Mouse (Mus musculus): ENCODE measurements around the gene Tpp1. TPM values are rescaled to one million over a fixed set of nuclear protein-coding genes. Genes with fewer than 3 reads are reported as not detected.

Tpp1 gene
- total and polyA plus RNA-seq, 3 experiments, result 19.1 to 49.1 (median 29.9) TPM

- no peak for TF ChIP-seq EP300 (IDR thresholded peaks at IDR 0.05; ENCODE audit: low read length)
- TF ChIP-seq HCFC1 (IDR thresholded peaks at IDR 0.05; ENCODE audit: low read depth, low read length), result peak; percentile 54; the same call in 1 of the 2 replicates
- no peak for TF ChIP-seq IRF4 (IDR thresholded peaks at IDR 0.05; ENCODE audit: low read depth, low read length)
- TF ChIP-seq USF1 (IDR thresholded peaks at IDR 0.05; ENCODE audit: low read depth, low read length), result no peak
- no peak for TF ChIP-seq CHD1 (IDR thresholded peaks at IDR 0.05; ENCODE audit: low read depth, low read length)
- no peak for TF ChIP-seq MYC (IDR thresholded peaks at IDR 0.05; ENCODE audit: low read depth, low read length)
- TF ChIP-seq CTCF (conservative IDR thresholded peaks at IDR 0.05 in 1 of 2, IDR thresholded peaks at IDR 0.05 in 1 of 2; ENCODE audit: low read depth in 2 of 2, low read length in 2 of 2), result no peak
These were observed 13.1 kb downstream of the Tpp1 start (continued) for GRCm38 (mm10) chr7:105738948-105739347.

DNA sequence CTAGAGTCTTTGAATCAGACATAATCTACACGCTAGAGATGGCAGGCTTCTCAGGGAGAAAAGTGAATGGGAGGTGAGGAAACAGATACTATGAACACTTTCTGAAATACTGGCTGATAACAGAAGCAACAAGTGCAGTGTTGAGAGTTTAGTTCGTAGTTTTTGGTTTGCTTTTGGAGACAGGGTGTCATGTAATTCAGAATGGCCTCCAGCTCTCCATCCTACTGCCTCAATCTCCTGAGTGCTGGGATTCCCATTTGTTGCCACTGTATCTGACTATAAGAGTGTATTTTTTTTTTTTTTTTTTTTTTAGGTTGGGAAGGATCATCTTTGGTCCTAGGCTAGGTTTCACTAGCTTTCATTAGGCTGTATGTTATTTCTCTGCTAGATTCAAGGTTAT is 13.7 kb downstream of the Tpp1 start:
- Histone ChIP-seq H3K4me1 (ENCODE audit: control insufficient read depth in 1 of 2, insufficient read depth in 2 of 2) (peaks cover 11 to 63% of the 10 kb centered on the region in 2 experiments), H3K4me3 (replicated peaks in 1 of 3; ENCODE audit: low read depth in 2 of 3, low read length in 2 of 3, poor library complexity in 1 of 3) (no peak overlapping the region), H3K9me3 (replicated peaks; ENCODE audit: low read length) (no peaks in the 10 kb centered on the region), H3K27ac (ENCODE audit: insufficient read depth, low read depth) (no peak overlapping the region), H3K9ac (ENCODE audit: insufficient read depth, low read depth) (peak overlapping the region; percentile 32; the same call in 1 of the 2 replicates), H3K4me2 (ENCODE audit: insufficient read depth, low read depth, poor library complexity, severe bottlenecking) (peak overlapping the region; percentile 40; the same call in 1 of the 2 replicates), H3K27me3 (replicated peaks) (no peaks in the 10 kb centered on the region), H3K36me3 (replicated peaks in 1 of 2; ENCODE audit: control insufficient read depth in 1 of 2, insufficient read depth in 1 of 2, low read length in 1 of 2) (peaks cover 48 to 56% of the 10 kb centered on the region in 2 experiments), H3K79me2 (replicated peaks; ENCODE audit: control insufficient read depth, extremely low read depth, insufficient read depth, poor library complexity, severe bottlenecking) (peaks cover 26% of the 10 kb centered on the region)
- dilution Hi-C loops (cut with MboI; ENCODE audit: extremely low pct_ligation_motif_present, extremely low pct_unique_long_range_greater_than_20kb, low sequenced_read_pairs), result no loop called here
- TF ChIP-seq ZMIZ1 (IDR thresholded peaks at IDR 0.05; ENCODE audit: low read depth, low read length) (no peak), MEF2A (IDR thresholded peaks at IDR 0.05; ENCODE audit: borderline replicate concordance, low read depth, low read length) (no peak), KAT2A (IDR thresholded peaks at IDR 0.05; ENCODE audit: insufficient replicate concordance, low read length) (no peak)
- in situ Hi-C loops (cut with MboI; ENCODE audit: low pct_ligation_motif_present, low pct_unique_long_range_greater_than_20kb, low sequenced_read_pairs), result no loop called here
- no peak for DNase-seq (ENCODE audit: extremely low read depth)

DNA sequence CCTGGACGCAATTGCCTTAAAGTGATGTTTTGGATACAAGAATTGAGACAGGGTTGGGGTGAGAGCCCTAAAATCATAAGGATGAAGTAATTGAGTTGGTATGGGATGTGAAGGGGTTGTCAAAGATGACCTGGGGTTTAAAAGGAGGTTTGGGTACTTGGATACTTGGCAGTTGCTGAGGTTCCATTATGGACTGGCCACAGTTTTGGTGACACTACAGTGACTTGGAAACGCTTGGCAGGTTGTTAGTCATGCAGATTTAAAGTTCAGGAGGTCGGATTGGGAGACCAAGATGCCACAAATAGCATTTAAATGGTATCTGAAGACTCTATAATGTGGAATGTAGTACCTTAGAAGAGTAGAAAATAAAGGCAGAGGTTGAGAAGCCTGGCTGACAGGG is 14.4 kb downstream of the Tpp1 start:
- TF ChIP-seq SIN3A (IDR thresholded peaks at IDR 0.05; ENCODE audit: low read length), result no peak
- no peak for TF ChIP-seq TBP (conservative IDR thresholded peaks at IDR 0.05; ENCODE audit: low read depth, low read length)
- TF ChIP-seq JUND (conservative IDR thresholded peaks at IDR 0.05; ENCODE audit: low read depth, low read length), result no peak
- TF ChIP-seq E2F4 (IDR thresholded peaks at IDR 0.05; ENCODE audit: insufficient replicate concordance, low read depth, low read length), result no peak
- TF ChIP-seq USF1 (IDR thresholded peaks at IDR 0.05; ENCODE audit: low read depth, low read length), result no peak
- Histone ChIP-seq H3K4me3 (replicated peaks in 1 of 3; ENCODE audit: low read depth in 2 of 3, low read length in 2 of 3, poor library complexity in 1 of 3) (peak overlapping the region; percentile 61 to 80 (median 78)), H3K27ac (ENCODE audit: insufficient read depth, low read depth) (no peak overlapping the region), H3K9ac (ENCODE audit: insufficient read depth, low read depth) (peak overlapping the region; percentile 87), H3K36me3 (replicated peaks in 1 of 2; ENCODE audit: control insufficient read depth in 1 of 2, insufficient read depth in 1 of 2, low read length in 1 of 2) (peaks cover 52 to 57% of the 10 kb centered on the region in 2 experiments), H3K4me2 (ENCODE audit: insufficient read depth, low read depth, poor library complexity, severe bottlenecking) (peak overlapping the region; percentile 38), H3K27me3 (replicated peaks) (no peaks in the 10 kb centered on the region), H3K9me3 (replicated peaks; ENCODE audit: low read length) (no peaks in the 10 kb centered on the region), H3K4me1 (ENCODE audit: control insufficient read depth in 1 of 2, insufficient read depth in 2 of 2) (peaks cover 11 to 63% of the 10 kb centered on the region in 2 experiments), H3K79me2 (replicated peaks; ENCODE audit: control insufficient read depth, extremely low read depth, insufficient read depth, poor library complexity, severe bottlenecking) (peaks cover 24% of the 10 kb centered on the region)
- dilution Hi-C loops (cut with MboI; ENCODE audit: extremely low pct_ligation_motif_present, extremely low pct_unique_long_range_greater_than_20kb, low sequenced_read_pairs) (no loop called here), in situ Hi-C loops (cut with MboI; ENCODE audit: low pct_ligation_motif_present, low pct_unique_long_range_greater_than_20kb, low sequenced_read_pairs) (no loop called here)
- no peak for DNase-seq (ENCODE audit: extremely low read depth)

Data from CH12.LX (cell line).